Mouse (Mus musculus) lung, postnatal 0 days (tissue): ENCODE data around the gene Bloc1s5. TPM values are rescaled to one million over a fixed set of nuclear protein-coding genes. Genes with fewer than 3 reads are reported as not detected.

Experiments
- ATAC-seq: fragments of 200-750 bp; cut with Nextera tagmentation; 2 replicates; pipeline ENCODE4 v1.8.0; 2017; ENCODE audit warnings: moderate library complexity
- DNase-seq: peaks from one replicate; pipeline ENCODE4 v3.0.0-alpha.2; 2016; ENCODE audit warnings: low spot score
- H3K27ac ChIP-seq: fragments of 300-500 bp; sonication (generic); 2 replicates; pipeline ENCODE4 v1.5.1; 2014; ENCODE audit warnings: antibody characterized with exemption, mild to moderate bottlenecking, low read length, mixed read lengths
- H3K27me3 ChIP-seq: fragments of 300-500 bp; sonication (generic); replicated peaks from 2 replicates; pipeline ENCODE4 v1.6.1; 2014; ENCODE audit warnings: low read length, mixed read lengths; ENCODE audit not compliant: insufficient read depth
- H3K36me3 ChIP-seq: fragments of 300-500 bp; sonication (generic); 2 replicates; pipeline ENCODE4 v1.6.1; 2014; ENCODE audit warnings: low read length, mixed read lengths; ENCODE audit not compliant: insufficient read depth
- H3K4me1 ChIP-seq: fragments of 300-500 bp; sonication (generic); 2 replicates; pipeline ENCODE4 v1.6.1; 2014; ENCODE audit warnings: antibody characterized with exemption, low read depth, low read length, mixed read lengths; ENCODE audit not compliant: insufficient read depth
- H3K4me2 ChIP-seq: fragments of 300-500 bp; sonication (generic); replicated peaks from 2 replicates; pipeline ENCODE4 v1.6.1; 2014; ENCODE audit warnings: low read depth, mild to moderate bottlenecking, low read length, moderate library complexity, mixed read lengths
- H3K4me3 ChIP-seq: fragments of 300-500 bp; sonication (generic); 2 replicates; pipeline ENCODE4 v1.5.1; 2014; ENCODE audit warnings: low read depth, low read length
- H3K9ac ChIP-seq: fragments of 300-500 bp; sonication (generic); replicated peaks from 2 replicates; pipeline ENCODE4 v1.6.1; 2014; ENCODE audit warnings: low read depth, mild to moderate bottlenecking
- H3K9me3 ChIP-seq: fragments of 300-500 bp; sonication (generic); 2 replicates; pipeline ENCODE4 v1.6.1; 2016; ENCODE audit warnings: low read length, mixed read lengths
- CTCF ChIP-seq: IDR thresholded peaks from 2 replicates; pipeline ENCODE4 v1.5.1; 2016; ENCODE audit warnings: antibody characterized with exemption, mild to moderate bottlenecking
- EP300 ChIP-seq: IDR thresholded peaks from 2 replicates; pipeline ENCODE4 v1.6.1; 2016; ENCODE audit warnings: antibody characterized with exemption, mild to moderate bottlenecking, control low read depth
- WGBS: fragments of 180-500 bp; shearing (Covaris S2); extraction: QIAGEN DNeasy Blood & Tissue Kit; methylation state at CpG from one replicate; pipeline ENCODE4 v1.1.7; 2014; 5-methylcytosine and 5-hydroxymethylcytosine counted together
- polyA plus RNA-seq: library from polyadenylated mRNA; unstranded; fragments of >200 nt; fragmentation: Nextera tagmentation; extraction: Ambion mirVana; gene quantifications from 2 replicates; pipeline ENCODE4 v1.2.1, GENCODE M21; 2015

Bloc1s5 gene
- polyA plus RNA-seq, 1 experiment from 2014 or later: 13.6 TPM

DNA sequence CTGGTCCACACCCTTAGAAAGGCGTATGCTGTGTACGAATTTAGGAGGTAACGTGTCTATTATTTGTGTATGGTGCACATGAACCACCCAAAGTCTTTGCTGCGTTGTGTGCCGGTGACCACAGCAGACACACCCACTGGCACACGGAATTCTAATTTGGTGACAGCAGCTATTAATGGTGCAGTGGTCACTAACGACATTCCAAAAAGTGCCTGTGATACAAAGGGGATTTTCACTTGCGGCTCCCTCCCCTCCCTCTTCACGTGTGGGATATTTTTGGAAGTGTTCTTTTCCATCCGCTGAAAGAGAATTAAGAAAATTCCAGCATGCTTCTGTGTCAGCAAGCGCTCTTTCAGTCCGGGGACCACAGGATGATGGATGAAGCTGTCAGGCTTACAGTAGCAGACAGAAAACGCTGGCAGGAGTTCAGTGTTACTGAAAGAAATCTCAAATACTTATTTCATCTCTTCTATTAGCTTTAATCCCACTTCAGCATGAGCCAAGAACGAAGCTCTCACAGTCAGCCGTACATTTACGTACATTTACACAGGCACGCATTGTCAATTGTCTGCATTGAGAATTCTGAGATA, 32.6 kb downstream of the Bloc1s5 start:
- H3K27ac ChIP-seq: no peak overlapping the region
- TF ChIP-seq CTCF (no peak), EP300 (no peak)
- ATAC-seq (no peak), DNase-seq (no peak)
- H3K4me3 ChIP-seq: no peak overlapping the region
- no peak overlapping the region for H3K9ac ChIP-seq
- 47% methylated on average over 17 of the region's 17 CpGs for WGBS
- no peaks in the 10 kb centered on the region for H3K4me1 ChIP-seq
- no peak overlapping the region for H3K4me2 ChIP-seq
- H3K36me3 ChIP-seq: no peaks in the 10 kb centered on the region
- no peaks in the 10 kb centered on the region for H3K27me3 ChIP-seq
- no peaks in the 10 kb centered on the region for H3K9me3 ChIP-seq

DNA sequence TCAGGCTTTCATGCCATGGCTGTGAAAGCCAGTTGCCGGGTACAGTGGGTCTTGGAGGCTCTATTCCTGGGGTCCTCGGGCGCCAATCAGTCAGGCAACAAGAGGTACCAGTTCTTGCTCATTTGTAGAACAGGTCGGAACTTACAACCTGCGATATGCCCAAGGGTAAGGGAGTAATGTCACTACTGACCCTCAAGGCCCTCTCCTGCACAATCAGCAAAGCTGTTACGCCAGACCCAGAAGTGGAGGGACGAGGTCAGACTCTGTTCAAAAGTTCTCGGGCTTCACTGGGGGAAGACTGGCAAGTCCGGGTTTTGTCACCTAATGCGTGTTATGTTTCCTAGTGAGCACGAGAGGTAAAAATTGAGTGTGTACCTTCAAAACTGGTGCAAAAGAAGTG, 34.1 kb downstream of the Bloc1s5 start:
- DNase-seq (no peak), ATAC-seq (no peak)
- H3K27ac ChIP-seq: no peak overlapping the region
- H3K36me3 ChIP-seq: no peaks in the 10 kb centered on the region
- no peaks in the 10 kb centered on the region for H3K9me3 ChIP-seq
- no peak overlapping the region for H3K4me3 ChIP-seq
- H3K27me3 ChIP-seq: no peaks in the 10 kb centered on the region
- H3K4me1 ChIP-seq: no peaks in the 10 kb centered on the region
- no peak overlapping the region for H3K4me2 ChIP-seq
- no peak overlapping the region for H3K9ac ChIP-seq
- TF ChIP-seq EP300: no peak
- TF ChIP-seq CTCF: no peak
- 80% methylated on average over 11 of the region's 11 CpGs for WGBS

DNA sequence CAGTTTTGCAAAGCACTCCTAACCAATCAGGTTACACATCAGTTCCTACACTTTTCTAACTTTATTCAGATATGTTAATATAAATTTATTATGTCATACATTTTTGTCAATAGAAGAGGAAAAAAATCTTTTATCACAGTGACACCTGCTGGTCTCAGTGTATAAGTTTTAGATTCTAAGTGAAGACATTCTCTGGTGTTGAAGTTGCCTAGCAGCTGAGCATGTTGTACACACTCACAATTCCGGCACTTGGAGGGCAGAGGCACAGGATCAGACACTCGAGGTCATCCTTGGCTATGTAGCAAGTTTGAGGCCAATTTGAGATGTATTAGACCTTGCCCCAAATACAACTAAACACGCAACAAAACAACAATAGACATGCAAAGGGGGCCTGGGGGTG, 37.8 kb downstream of the Bloc1s5 start:
- no peaks in the 10 kb centered on the region; the same call in 1 of the 2 replicates for H3K4me1 ChIP-seq
- no peaks in the 10 kb centered on the region for H3K36me3 ChIP-seq
- H3K4me2 ChIP-seq: no peak overlapping the region
- H3K27ac ChIP-seq: no peak overlapping the region
- DNase-seq: peak; percentile 60
- no peaks in the 10 kb centered on the region for H3K9me3 ChIP-seq
- H3K27me3 ChIP-seq: no peaks in the 10 kb centered on the region
- TF ChIP-seq EP300 (no peak), CTCF (peak; percentile 50)
- no peak overlapping the region for H3K4me3 ChIP-seq
- H3K9ac ChIP-seq: no peak overlapping the region
- ATAC-seq: no peak
- WGBS: 46% methylated on average over 3 of the region's 3 CpGs

DNA sequence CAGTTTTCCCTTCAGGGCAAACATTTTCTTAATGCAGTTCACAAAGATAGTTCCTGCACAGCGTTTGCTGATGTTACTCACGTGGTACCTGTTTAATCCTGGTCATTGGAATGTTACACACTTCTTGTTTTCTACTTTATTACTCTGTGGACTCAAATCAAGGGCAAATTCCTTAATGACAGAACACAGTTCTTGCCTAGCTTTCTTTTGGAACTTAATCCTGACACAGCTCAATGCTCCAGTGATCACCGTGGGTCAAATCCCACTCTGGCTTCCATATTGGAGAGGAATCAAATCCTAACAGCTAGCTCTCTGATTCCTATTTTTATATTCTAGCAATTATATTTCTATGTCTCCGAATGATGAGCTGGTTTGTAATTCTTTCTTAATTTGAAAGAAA, 38.4 kb downstream of the Bloc1s5 start:
- DNase-seq: no peak
- 89% methylated on average over 4 of the region's 4 CpGs for WGBS
- Histone ChIP-seq H3K9me3 (no peaks in the 10 kb centered on the region), H3K4me3 (no peak overlapping the region), H3K9ac (no peak overlapping the region), H3K4me2 (no peak overlapping the region), H3K27me3 (no peaks in the 10 kb centered on the region), H3K27ac (no peak overlapping the region), H3K4me1 (no peaks in the 10 kb centered on the region; the same call in 1 of the 2 replicates), H3K36me3 (no peaks in the 10 kb centered on the region)
- ATAC-seq: no peak
- TF ChIP-seq CTCF (no peak), EP300 (no peak)

DNA sequence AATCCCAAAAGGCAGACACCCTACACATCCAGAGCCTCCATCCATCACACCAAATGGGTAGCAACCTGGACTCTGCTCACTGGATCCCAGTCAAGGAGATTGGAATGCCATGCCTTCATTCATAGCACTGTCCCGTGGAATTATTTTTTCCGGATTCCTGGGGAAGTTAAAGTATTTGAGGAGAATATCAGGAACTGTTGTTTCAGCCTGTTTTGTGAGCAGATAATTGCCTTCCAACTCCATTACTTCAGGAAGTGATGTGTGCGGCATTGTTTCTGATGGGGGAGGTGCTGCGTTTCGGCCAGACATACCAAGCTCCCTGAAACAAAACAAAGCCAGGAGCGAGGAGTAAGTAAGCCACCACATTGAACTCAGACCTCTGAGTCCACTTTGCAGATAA, 41.8 kb downstream of the Bloc1s5 start:
- H3K27me3 ChIP-seq: no peaks in the 10 kb centered on the region
- 19% methylated on average over 6 of the region's 6 CpGs for WGBS
- H3K27ac ChIP-seq: no peak overlapping the region

DNA sequence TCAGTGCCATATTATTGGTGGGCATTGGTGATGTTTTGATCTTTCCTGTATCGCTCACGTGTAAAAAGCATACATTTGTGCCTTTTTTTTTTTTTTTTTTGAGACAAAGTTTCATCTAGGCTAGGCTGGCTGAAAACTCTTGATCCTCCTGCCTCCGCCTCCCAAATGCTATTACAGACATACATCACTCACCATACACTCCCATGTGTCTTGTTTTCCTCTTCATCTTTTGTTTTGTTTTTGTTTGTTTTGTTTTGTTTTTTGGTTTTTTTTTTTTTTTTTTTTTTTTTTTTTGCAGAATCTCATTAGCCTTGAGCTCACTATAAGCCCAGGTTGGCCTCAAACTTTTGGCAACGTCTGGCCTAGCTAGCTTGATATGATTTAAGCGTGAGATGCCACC, 47.6 kb downstream of the Bloc1s5 start:
- Histone ChIP-seq H3K4me2 (no peak overlapping the region), H3K4me1 (peaks cover 4% of the 10 kb centered on the region; the same call in 1 of the 2 replicates), H3K4me3 (no peak overlapping the region), H3K9ac (no peak overlapping the region), H3K27ac (no peak overlapping the region), H3K27me3 (no peaks in the 10 kb centered on the region), H3K36me3 (no peaks in the 10 kb centered on the region), H3K9me3 (no peaks in the 10 kb centered on the region)
- TF ChIP-seq CTCF (no peak), EP300 (no peak)
- WGBS: 86% methylated on average over 5 of the region's 5 CpGs
- DNase-seq: no peak
- ATAC-seq: no peak

More for the DNA sequence above, 41.8 kb downstream of the Bloc1s5 start:
- H3K36me3 ChIP-seq: no peaks in the 10 kb centered on the region
- no peak overlapping the region for H3K4me3 ChIP-seq
- peak; percentile 54 for ATAC-seq
- no peak overlapping the region for H3K4me2 ChIP-seq
- no peak overlapping the region for H3K9ac ChIP-seq
- H3K9me3 ChIP-seq: no peaks in the 10 kb centered on the region
- no peak for TF ChIP-seq CTCF
- peak; percentile 45 for DNase-seq
- H3K4me1 ChIP-seq: no peaks in the 10 kb centered on the region; the same call in 1 of the 2 replicates

DNA sequence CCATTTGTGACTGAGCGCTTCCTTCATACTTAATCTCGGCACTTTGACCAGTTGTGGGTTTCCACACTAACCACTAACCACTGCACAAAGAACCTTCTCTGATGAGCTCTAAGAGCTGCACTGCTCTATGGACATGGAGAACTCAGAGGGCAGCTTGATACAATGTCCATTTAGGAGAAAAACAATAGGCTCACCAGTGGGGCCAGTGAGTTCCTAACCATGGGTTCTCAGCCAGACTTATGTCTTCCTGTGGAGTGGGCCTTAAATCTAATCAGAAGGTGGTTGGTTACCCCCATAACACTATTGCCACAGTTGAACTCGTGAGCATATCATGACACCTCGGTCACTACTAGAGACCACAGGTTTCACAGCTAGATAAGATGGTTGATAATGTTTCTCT, 48.5 kb downstream of the Bloc1s5 start:
- H3K4me3 ChIP-seq: no peak overlapping the region
- H3K9me3 ChIP-seq: no peaks in the 10 kb centered on the region
- H3K36me3 ChIP-seq: no peaks in the 10 kb centered on the region
- ATAC-seq: no peak
- H3K4me1 ChIP-seq: peaks cover 7% of the 10 kb centered on the region; the same call in 1 of the 2 replicates
- no peak for DNase-seq
- H3K4me2 ChIP-seq: no peak overlapping the region
- TF ChIP-seq CTCF: no peak
- TF ChIP-seq EP300: no peak
- H3K27me3 ChIP-seq: no peaks in the 10 kb centered on the region
- no peak overlapping the region for H3K27ac ChIP-seq
- 87% methylated on average over 4 of the region's 4 CpGs for WGBS
- no peak overlapping the region for H3K9ac ChIP-seq
